Mouse (Mus musculus): ENCODE data around the gene Ddx18. TPM values are rescaled to one million over a fixed set of nuclear protein-coding genes. Genes with fewer than 3 reads are reported as not detected.
A peak's percentile ranks its signal among the peaks of the same experiment; 100 is the strongest.

The Ddx18 gene
- 53.9 and 61.4 TPM in 2 replicates for polyA plus RNA-seq (2015; fragmentation: Nextera tagmentation; extraction: Ambion mirVana)

DNA sequence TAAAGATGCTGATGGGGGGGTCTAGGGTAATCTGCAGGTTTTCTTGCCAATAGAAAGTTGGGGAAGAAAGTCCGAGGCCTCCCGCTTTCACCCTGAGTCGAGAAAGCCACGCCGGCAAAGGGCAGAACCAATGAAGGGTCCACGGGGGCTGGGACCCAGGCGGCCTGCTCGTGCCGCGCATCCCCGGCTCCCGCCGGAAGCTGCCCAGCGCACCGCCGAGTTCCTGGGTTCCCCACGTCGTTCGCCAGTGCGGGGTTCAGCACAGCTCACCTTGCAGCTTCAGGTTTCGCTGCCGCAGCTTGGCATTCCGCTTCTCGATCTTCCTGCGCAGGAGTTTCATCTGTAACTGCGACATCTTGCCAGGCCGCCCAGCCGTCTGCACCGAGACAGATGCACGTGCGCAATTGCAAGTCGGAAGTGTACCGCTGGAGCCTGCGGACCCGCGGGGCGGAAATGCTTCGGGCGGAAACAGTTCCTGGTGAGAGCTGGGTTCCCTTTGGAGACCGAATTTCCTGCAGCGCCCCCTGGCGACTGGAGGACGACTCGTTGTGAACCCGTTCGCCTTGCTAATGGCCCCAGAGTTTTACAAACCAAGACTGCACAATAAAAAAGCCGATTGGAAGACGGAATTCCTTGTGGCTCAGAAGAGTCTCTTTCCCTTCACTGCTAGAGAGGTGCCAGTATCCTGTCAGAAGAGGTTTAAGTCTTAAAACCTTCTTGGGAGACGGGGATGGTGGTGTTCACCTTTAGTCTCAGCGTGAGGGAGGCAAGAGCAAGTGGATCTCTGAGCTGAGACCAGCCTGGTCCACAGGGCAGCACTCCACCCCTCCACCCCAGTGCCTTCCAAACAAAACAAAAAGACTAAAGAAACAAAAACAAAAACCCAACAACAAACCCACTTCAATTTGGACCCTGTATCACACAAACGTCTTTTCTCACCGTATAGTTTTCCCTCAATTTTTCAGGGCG, at the start of gene Ddx18:
Gene Ddx18, minus strand, starts transcription at position 469 of the 969 bp plus-strand sequence.
- WGBS = 6% methylated on average over 53 of the region's 53 CpGs
- peak; percentile 96 for ATAC-seq (ENCODE audit: insufficient number of reproducible peaks, low FRiP score, low TSS enrichment, low read depth)
- peak within 1 kb of the TSS; percentile 56 for H3K4me2 ChIP-seq (replicated peaks)

DNA sequence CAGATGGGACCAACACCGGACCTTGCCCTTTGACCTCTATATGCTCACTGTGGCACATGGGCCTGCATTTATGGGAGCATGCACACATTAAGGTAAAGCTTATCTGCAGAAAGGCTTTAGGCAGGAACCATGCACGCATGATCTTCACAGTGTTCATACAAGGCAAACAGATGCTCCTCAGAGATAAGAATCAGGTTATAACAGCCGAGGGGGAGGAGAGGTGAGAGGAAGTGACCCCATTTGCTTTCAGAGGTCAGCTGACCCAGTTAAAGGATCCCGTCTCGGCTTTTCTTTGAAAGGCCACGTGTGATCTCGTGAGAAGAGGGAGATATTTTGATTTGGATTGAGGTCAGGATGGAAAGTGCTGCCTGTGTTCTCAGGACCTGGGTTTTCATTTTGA, 40.2 kb upstream of the Ddx18 start:
- no peak for ATAC-seq (ENCODE audit: insufficient number of reproducible peaks, low FRiP score, low TSS enrichment, low read depth)
- Histone ChIP-seq H3K4me2 (replicated peaks) (no peak overlapping the region), H3K27ac (replicated peaks) (no peak overlapping the region), H3K4me3 (replicated peaks) (no peak overlapping the region), H3K9ac (no peak overlapping the region), H3K4me1 (no peaks in the 10 kb centered on the region), H3K27me3 (no peaks in the 10 kb centered on the region), H3K9me3 (replicated peaks) (no peaks in the 10 kb centered on the region), H3K36me3 (no peaks in the 10 kb centered on the region)
- 36% methylated on average over 7 of the region's 7 CpGs for WGBS

More for the DNA sequence above, at the start of gene Ddx18:
- Histone ChIP-seq H3K4me3 (replicated peaks) (peak within 1 kb of the TSS; percentile 68), H3K36me3 (peaks cover 23% of the 10 kb centered on the region), H3K9me3 (replicated peaks) (no peaks in the 10 kb centered on the region), H3K27ac (replicated peaks) (peak within 1 kb of the TSS; percentile 75), H3K27me3 (no peaks in the 10 kb centered on the region), H3K4me1 (no peaks in the 10 kb centered on the region), H3K9ac (peak within 1 kb of the TSS; percentile 57)

DNA sequence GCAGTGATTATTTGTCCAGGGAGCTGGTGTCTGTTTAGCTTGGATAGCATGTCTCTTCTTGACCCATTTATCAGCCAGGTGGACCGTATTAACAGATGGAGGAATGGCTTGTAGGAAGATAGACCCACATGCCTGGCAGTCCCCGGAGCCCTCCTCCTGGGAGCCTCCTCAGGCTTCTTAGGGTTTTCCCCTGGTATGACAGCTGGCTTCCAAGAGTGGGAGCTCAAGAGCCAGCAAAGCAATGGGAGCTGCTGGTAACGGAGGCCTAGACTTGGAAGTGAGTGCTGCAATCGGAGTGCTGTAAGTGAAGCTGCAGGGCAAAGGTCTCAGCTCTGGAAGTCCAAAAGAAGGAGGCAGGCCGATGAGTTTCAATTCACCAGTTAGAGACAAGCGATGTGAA, 37.3 kb upstream of the Ddx18 start:
- no peaks in the 10 kb centered on the region for H3K36me3 ChIP-seq
- no peak overlapping the region for H3K27ac ChIP-seq (replicated peaks)
- no peaks in the 10 kb centered on the region for H3K4me1 ChIP-seq
- no peak overlapping the region for H3K4me2 ChIP-seq (replicated peaks)
- H3K9me3 ChIP-seq (replicated peaks) = no peaks in the 10 kb centered on the region
- no peak overlapping the region for H3K4me3 ChIP-seq (replicated peaks)
- no peaks in the 10 kb centered on the region for H3K27me3 ChIP-seq
- no peak overlapping the region for H3K9ac ChIP-seq
- 40% methylated on average over 6 of the region's 6 CpGs for WGBS
- ATAC-seq (ENCODE audit: insufficient number of reproducible peaks, low FRiP score, low TSS enrichment, low read depth) = no peak

DNA sequence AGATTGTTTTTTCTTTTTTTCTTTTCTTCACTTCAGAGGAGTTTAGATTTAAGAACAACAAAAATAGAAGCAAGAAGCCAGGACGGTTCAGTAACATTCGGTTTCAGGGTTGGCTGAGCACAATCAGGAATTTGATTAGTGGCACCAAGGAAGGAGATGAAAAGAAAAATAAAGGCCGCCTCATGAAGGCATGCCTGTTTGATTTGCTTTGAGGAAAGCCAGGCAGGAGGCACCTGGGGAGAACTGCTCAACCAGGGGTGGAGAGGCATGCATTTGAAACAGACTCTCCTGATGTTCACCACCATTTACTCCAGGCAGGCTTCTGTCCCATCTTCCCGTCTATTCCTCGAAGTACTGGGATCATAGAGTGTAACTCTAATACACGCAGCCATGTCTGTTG, 34.1 kb upstream of the Ddx18 start:
- Histone ChIP-seq H3K36me3 (no peaks in the 10 kb centered on the region), H3K27me3 (peaks cover 4% of the 10 kb centered on the region; the same call in 1 of the 2 replicates), H3K4me1 (no peaks in the 10 kb centered on the region), H3K27ac (replicated peaks) (no peak overlapping the region), H3K9ac (no peak overlapping the region), H3K4me2 (replicated peaks) (no peak overlapping the region), H3K9me3 (replicated peaks) (no peaks in the 10 kb centered on the region), H3K4me3 (replicated peaks) (no peak overlapping the region)
- 69% methylated on average over 6 of the region's 6 CpGs for WGBS
- ATAC-seq (ENCODE audit: insufficient number of reproducible peaks, low FRiP score, low TSS enrichment, low read depth) = no peak

DNA sequence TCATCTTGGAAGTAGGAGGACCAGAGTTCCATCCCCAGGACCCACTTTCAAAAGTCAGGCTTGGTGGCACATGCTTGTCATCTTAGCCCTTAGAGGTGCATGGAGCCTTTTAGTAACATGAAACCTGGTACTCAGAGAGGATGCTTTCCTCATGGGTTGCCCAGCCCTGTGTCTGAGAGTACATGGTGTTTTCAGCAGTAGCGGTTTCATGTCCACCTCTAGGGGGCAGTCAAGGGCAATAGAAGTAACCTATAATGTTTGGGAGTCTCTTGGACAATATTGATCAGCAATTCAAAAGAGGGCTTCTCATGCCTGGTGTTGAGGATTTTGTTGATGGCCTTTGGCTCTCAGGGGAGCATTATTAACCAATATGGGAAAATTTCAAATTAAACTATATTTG, 33.3 kb upstream of the Ddx18 start:
- 19% methylated on average over 1 of the region's 1 CpGs for WGBS
- no peak for ATAC-seq (ENCODE audit: insufficient number of reproducible peaks, low FRiP score, low TSS enrichment, low read depth)
- H3K4me1 ChIP-seq = no peaks in the 10 kb centered on the region

DNA sequence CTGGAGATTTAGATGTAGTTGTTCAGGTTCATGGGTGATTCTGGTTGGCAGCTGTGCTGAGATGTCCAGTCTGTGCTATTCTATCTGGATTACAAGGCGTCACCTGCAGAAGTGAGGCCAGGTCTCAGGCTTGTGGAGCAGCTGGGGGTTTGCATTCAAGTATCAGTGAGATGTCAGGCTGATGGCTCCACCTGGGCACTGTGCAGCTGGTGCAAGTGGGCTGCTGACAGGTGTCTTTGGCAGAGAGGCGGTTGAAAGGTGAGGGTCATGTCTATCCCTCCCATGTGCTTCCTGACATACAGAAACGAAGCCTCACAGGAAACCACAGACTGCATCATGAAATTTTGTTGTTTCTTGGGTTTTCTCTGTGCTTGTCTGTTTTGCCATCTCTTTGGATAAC, 30.6 kb upstream of the Ddx18 start:
- peaks cover 4% of the 10 kb centered on the region; the same call in 1 of the 2 replicates for H3K27me3 ChIP-seq
- no peak overlapping the region for H3K4me2 ChIP-seq (replicated peaks)
- 62% methylated on average over 3 of the region's 3 CpGs for WGBS
- H3K4me1 ChIP-seq = no peaks in the 10 kb centered on the region
- no peak overlapping the region for H3K27ac ChIP-seq (replicated peaks)
- H3K9me3 ChIP-seq (replicated peaks) = no peaks in the 10 kb centered on the region
- H3K36me3 ChIP-seq = no peaks in the 10 kb centered on the region
- H3K4me3 ChIP-seq (replicated peaks) = no peak overlapping the region
- ATAC-seq (ENCODE audit: insufficient number of reproducible peaks, low FRiP score, low TSS enrichment, low read depth) = no peak
- no peak overlapping the region for H3K9ac ChIP-seq

More for the DNA sequence above, 33.3 kb upstream of the Ddx18 start:
- H3K4me3 ChIP-seq (replicated peaks) = no peak overlapping the region
- H3K27me3 ChIP-seq = peaks cover 4% of the 10 kb centered on the region; the same call in 1 of the 2 replicates
- no peak overlapping the region for H3K27ac ChIP-seq (replicated peaks)
- H3K9ac ChIP-seq = no peak overlapping the region
- no peak overlapping the region for H3K4me2 ChIP-seq (replicated peaks)
- no peaks in the 10 kb centered on the region for H3K9me3 ChIP-seq (replicated peaks)
- no peaks in the 10 kb centered on the region for H3K36me3 ChIP-seq

- Histone ChIP-seq H3K4me1 (no peaks in the 10 kb centered on the region), H3K9ac (no peak overlapping the region), H3K4me3 (replicated peaks) (no peak overlapping the region), H3K36me3 (no peaks in the 10 kb centered on the region), H3K9me3 (replicated peaks) (no peaks in the 10 kb centered on the region), H3K27ac (replicated peaks) (no peak overlapping the region), H3K4me2 (replicated peaks) (no peak overlapping the region), H3K27me3 (peaks cover 4% of the 10 kb centered on the region; the same call in 1 of the 2 replicates)
- no peak for ATAC-seq (ENCODE audit: insufficient number of reproducible peaks, low FRiP score, low TSS enrichment, low read depth)
- 25% methylated on average over 4 of the region's 4 CpGs for WGBS
Measured at GRCm38 (mm10) chr1:121596951-121597625, 29.3 kb upstream of the Ddx18 start.

GRCm38 (mm10) chr1:121584838-121585237, 17.0 kb upstream of the Ddx18 start:
- no peak overlapping the region for H3K4me2 ChIP-seq (replicated peaks)
- no peaks in the 10 kb centered on the region for H3K4me1 ChIP-seq
- H3K36me3 ChIP-seq = no peaks in the 10 kb centered on the region
- WGBS = 81% methylated on average over 6 of the region's 6 CpGs
- no peak overlapping the region for H3K27ac ChIP-seq (replicated peaks)
- H3K27me3 ChIP-seq = no peaks in the 10 kb centered on the region
- no peak overlapping the region for H3K9ac ChIP-seq
- H3K9me3 ChIP-seq (replicated peaks) = no peaks in the 10 kb centered on the region
- H3K4me3 ChIP-seq (replicated peaks) = no peak overlapping the region
- ATAC-seq (ENCODE audit: insufficient number of reproducible peaks, low FRiP score, low TSS enrichment, low read depth) = no peak

DNA sequence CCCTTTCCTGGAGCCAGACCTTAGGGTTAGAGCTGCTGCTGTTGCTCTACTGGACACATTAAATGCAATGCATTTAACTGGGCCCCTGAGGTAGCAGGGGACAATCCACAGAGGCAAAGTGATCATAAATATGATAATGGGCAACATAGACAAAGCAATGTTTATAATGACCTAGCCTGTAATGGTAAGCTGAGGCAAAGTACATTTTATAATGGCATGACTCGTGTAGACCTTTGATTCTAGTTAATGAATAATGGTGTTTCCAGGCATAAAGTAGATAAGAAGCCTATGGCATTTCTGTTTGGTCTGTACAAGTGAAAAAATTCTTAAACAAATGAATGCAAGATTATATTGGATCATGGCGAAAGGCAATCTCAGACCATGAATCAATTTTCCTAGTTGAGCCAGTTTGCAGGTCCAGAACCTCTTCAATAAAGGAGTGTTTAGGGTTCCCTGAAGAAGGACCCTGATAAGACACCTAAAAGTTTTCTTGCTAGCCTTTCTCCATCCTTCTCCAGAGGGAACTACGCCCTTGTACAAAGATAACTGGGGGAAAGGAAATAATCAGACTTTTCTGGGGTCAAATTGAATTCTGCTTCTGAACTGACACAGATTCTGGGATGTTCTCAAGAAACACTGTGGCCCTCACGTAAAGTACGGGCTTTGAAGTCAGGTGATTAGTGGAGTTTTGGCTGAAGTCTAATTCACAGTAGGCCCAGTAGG, 13.5 kb upstream of the Ddx18 start:
- no peaks in the 10 kb centered on the region for H3K36me3 ChIP-seq
- H3K4me1 ChIP-seq = no peaks in the 10 kb centered on the region
- H3K27me3 ChIP-seq = no peaks in the 10 kb centered on the region
- no peaks in the 10 kb centered on the region for H3K9me3 ChIP-seq (replicated peaks)
- no peak overlapping the region for H3K4me3 ChIP-seq (replicated peaks)
- 85% methylated on average over 5 of the region's 5 CpGs for WGBS
- no peak overlapping the region for H3K9ac ChIP-seq
- H3K27ac ChIP-seq (replicated peaks) = no peak overlapping the region
- no peak overlapping the region for H3K4me2 ChIP-seq (replicated peaks)
- ATAC-seq (ENCODE audit: insufficient number of reproducible peaks, low FRiP score, low TSS enrichment, low read depth) = no peak

- ATAC-seq (ENCODE audit: insufficient number of reproducible peaks, low FRiP score, low TSS enrichment, low read depth) = peak; percentile 43; the same call in 1 of the 2 replicates
- H3K36me3 ChIP-seq = no peaks in the 10 kb centered on the region
- no peaks in the 10 kb centered on the region for H3K9me3 ChIP-seq (replicated peaks)
- no peak overlapping the region for H3K9ac ChIP-seq
- no peaks in the 10 kb centered on the region for H3K27me3 ChIP-seq
- WGBS = 25% methylated on average over 1 of the region's 1 CpGs
- no peak overlapping the region for H3K4me2 ChIP-seq (replicated peaks)
- H3K27ac ChIP-seq (replicated peaks) = no peak overlapping the region
- H3K4me1 ChIP-seq = no peaks in the 10 kb centered on the region
- H3K4me3 ChIP-seq (replicated peaks) = no peak overlapping the region
Measured at GRCm38 (mm10) chr1:121577491-121577890, 9.7 kb upstream of the Ddx18 start.

- WGBS = 76% methylated on average over 7 of the region's 7 CpGs
- ATAC-seq (ENCODE audit: insufficient number of reproducible peaks, low FRiP score, low TSS enrichment, low read depth) = no peak
- Histone ChIP-seq H3K36me3 (no peaks in the 10 kb centered on the region; the same call in 1 of the 2 replicates), H3K9me3 (replicated peaks) (no peaks in the 10 kb centered on the region), H3K27ac (replicated peaks) (no peak overlapping the region), H3K4me3 (replicated peaks) (no peak overlapping the region), H3K27me3 (no peaks in the 10 kb centered on the region), H3K4me1 (no peaks in the 10 kb centered on the region), H3K4me2 (replicated peaks) (no peak overlapping the region), H3K9ac (no peak overlapping the region)
Measured at GRCm38 (mm10) chr1:121570522-121570921, 2.7 kb upstream of the Ddx18 start.
